Mouse (Mus musculus): ENCODE data around the gene Amer1.

DNA sequence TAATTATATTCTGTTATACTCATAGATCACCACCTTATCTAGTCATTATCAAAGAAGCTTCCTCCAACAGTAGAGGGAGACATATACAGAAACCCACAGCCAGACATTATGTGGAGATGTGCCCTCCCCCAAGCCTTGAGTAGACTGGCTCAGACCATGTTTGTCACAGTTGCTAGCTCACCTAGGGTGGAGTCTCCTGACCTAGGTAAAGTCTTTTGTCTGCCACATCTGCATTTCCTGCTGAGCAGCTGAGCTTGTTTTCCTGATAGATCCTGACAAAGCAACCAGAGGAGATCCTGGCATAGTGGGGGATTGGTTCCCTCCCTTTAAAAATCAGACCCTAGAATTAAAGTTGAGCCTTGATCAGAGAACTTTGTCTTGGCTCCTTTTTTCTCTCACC, 71.6 kb downstream of the Amer1 start:
- no peak for TF ChIP-seq POLR2A (IDR thresholded peaks at IDR 0.05; ENCODE audit: low read depth, low read length)
- TF ChIP-seq CTCF (IDR thresholded peaks at IDR 0.05; ENCODE audit: extremely low read depth, insufficient read depth, insufficient read length, insufficient replicate concordance) = no peak

All from spleen, adult 2 months (tissue).